Mouse (Mus musculus) T-helper 17 cell (primary cell): Measurements from ENCODE around the gene Top3b.
"Not testable (repeated sequence)": the region's sequence is repeated elsewhere in the genome, so short reads cannot be mapped to it uniquely, and the experiment has no call there.

Experiments used
- in situ Hi-C, 2 experiments: fragments of 300-600 bp; cut with MboI, MseI; formaldehyde crosslinking; loops; 1 replicate in 1 of 2; 2 replicates in 1 of 2; pipeline ENCODE4 v1.15.1; 2025; ENCODE audit warnings: high pct_unique_total_duplicates in 2 of 2

The Top3b gene

GRCm38 (mm10) chr16:16896382-16897055, 26.0 kb downstream of the Top3b start, which contains the start of gene Ppm1f:
Gene Ppm1f (plus strand): TSS chr16:16896469.
- in situ Hi-C loops = loop anchor here in 1 of 2 experiments (10.0 kb wide), 1 partner anchor 308 kb away; the partner anchor contains the start of genes Rimbp3 and Ube2l3

- in situ Hi-C loops = loop anchor here in 1 of 2 experiments (10.0 kb wide), 1 partner anchor 308 kb away; the partner anchor contains the start of genes Rimbp3 and Ube2l3
Measured at GRCm38 (mm10) chr16:16897056-16897584, 26.6 kb downstream of the Top3b start.

GRCm38 (mm10) chr16:16902329-16902728, 31.8 kb downstream of the Top3b start:
- in situ Hi-C loops = no loop called here

GRCm38 (mm10) chr16:16903188-16903587, 32.7 kb downstream of the Top3b start:
- in situ Hi-C loops = no loop called here

DNA sequence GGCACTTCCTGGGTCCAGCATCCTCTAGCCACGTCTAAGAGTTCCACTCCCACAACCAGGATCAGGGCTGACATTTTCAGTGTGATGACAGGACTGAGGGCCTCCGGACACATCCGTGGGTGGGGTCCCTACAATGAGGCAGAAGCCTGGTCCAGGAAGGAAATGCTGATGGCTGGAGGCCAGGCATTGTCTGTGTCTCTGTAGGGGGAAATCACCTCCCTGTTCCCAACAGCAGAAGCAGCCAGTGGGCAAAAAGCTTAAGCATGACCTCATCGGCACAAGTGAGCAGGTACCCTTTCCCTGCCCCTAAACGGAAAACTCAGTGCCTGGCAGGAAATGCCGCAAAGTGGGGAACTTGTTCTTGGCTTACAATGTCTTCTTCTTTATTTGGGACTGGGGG, 37.3 kb downstream of the Top3b start:
- in situ Hi-C loops = loop anchor here in 1 of 2 experiments (5.0 kb wide), 2 partner anchors 45 to 325 kb away; partner anchors contain the start of gene Igll1

GRCm38 (mm10) chr16:16911641-16912597, 41.4 kb downstream of the Top3b start:
- in situ Hi-C loops = no loop called here

DNA sequence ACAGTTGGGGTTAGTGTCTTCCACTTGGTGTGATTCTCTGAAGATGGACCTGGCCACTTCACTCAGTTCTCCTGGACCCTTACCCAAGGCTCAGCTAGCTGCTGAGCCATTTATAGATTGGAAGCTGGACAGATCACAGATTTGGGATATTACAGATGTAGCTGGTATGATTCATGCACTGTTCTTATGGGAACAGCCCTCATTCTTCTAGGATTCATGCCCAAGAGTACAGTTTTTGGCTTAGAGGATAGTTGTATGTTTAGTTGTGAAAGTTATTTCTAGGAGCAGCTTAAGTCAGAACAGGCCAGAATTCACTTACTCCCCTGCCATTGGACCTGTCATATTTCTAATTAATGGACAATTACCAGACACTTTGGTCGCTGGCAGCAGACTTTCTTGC, 42.9 kb downstream of the Top3b start:
- in situ Hi-C loops = no loop called here

DNA sequence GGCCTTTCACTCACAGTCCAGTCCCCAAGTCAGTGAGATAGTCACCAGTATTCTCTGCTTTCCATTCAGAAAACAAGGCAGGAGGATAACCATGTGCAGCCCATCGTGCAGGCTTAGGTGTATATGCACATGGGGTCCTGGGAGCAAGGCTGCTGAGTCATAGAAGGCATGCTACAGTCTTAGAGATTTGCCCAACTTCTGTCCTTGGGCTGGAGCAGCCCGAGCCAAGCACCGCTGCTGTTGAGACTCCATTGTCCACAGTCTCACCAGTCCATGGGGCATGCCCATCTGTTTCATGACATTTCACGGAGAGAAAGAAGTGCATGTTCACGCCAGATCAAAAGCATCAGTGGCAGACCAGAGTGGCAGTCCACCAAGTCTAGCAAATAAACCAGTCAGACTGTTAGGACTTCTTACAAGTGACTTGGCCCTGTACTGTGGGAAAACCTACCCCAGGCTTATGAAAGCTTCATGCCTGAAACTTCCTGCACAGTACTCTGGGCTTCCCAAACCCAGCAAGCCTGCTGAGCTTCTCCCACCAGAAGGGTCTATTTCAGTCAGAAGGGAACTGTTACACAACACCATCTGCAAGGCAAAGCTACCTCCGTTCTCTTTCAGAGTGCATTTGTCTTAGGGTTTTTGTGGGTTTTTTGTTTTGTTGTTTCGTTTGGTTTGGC, 48.0 kb downstream of the Top3b start:
- in situ Hi-C loops = no loop called here

DNA sequence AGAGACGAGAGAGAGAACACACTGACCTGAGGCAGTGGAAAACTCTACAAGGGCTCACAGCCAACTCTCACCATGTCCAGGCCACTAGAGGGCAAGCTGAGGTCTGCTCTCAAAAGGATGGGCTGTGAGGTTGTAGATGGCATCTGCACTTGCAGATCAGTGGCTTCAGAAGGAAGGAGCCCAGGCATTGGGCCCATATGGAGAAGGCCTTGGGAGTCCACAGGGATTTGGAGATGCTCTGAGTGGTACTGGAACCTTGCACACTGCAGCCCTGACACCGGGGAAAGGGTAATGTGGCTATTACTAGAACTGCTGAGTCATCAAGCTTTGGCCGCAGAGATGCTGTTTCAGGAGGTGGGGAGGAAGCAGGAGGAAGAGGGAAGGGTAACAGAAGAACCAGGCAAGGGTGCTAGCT, 50.5 kb downstream of the Top3b start:
- in situ Hi-C loops = loop anchor here in 1 of 2 experiments (5.0 kb wide), 1 partner anchor 41 kb away; no protein-coding TSS in a partner anchor

DNA sequence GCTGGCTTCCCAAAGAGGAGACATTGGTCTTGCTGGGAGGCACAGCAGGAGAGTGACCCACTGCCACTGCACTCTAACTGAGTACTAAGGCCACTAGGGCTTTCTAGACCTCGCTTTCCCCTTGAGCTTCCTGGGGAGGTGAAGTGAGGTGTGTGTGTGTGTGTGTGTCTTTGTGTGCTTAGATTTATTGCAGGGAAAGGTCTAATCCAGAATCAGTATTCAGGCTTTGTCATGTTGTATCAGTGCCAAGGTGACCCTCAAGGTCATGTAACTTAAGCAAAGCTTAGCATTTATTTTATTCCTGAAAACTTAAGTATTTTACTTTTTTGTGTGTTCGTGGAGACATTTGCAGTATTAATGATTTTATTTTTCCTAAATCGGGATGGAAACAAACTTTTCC, 53.9 kb downstream of the Top3b start:
- in situ Hi-C loops = loop anchor here in 1 of 2 experiments (5.0 kb wide), 1 partner anchor 38 kb away; no protein-coding TSS in a partner anchor

DNA sequence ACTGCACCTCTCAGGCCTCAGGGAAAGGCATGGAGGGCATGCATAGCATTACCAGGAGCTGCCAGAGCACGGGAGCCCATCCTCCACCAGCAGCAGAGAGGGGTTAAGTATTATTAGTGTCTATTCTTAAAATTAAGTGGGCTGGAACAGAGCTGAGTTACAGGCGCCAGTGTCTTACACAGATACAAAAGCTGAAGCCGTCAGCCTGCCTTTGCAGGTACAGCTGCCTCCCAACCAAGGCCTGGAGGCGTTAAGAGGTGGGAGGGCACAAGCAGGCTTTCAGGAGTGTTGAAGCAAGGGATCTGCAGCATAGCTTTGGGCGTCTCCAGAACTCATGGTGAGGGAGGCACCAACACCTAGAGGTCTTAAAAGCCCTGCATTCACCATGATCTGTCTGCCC, 56.0 kb downstream of the Top3b start:
- in situ Hi-C loops = no loop called here

DNA sequence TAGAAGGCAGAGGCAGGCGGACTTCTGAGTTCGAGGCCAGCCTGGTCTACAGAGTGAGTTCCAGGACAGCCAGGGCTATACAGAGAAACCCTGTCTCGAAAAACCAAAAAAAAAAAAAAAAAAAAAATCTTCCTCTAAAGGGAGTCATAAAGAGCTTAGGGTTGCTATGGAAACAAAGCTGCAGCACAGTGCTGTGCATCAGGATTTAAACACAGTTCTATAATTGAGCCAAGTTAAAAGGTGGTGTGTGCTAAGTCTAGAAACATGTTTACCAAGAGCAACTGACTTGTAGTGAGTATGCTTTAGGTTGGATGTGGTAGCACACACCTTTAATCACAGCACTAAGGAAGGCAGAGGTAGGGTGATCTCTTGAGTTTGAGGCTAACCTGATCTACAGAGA, 58.4 kb downstream of the Top3b start:
- in situ Hi-C loops = not testable (repeated sequence)

DNA sequence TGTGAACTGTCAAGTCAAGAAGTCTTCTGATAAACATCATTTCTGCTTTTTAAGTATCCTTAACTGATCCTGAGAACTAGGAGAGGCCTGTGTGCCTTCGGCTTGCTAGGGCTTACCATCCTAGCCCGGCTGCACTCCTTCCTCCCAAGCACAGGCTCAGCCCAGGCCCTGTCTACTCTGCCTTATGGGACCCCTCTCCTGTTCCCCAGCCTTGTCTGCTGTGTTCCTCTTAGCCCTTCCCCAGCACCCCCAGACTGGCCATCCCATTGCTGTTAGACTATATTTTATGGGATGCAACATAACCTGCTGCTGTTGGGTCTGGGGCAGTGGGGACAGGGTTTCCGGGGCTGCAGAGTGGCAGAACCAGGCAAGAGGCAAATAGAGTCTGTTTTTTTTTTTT, 59.8 kb downstream of the Top3b start:
- in situ Hi-C loops = loop anchor here in 1 of 2 experiments (5.0 kb wide), 1 partner anchor 348 kb away; no protein-coding TSS in a partner anchor

- in situ Hi-C loops = loop anchor here in 1 of 2 experiments (5.0 kb wide), 1 partner anchor 349 kb away; no protein-coding TSS in a partner anchor
Measured at GRCm38 (mm10) chr16:16930810-16931296, 60.3 kb downstream of the Top3b start.

- in situ Hi-C loops = no loop called here
Measured at GRCm38 (mm10) chr16:16939543-16939942, 69.0 kb downstream of the Top3b start.

- in situ Hi-C loops = no loop called here
Measured at GRCm38 (mm10) chr16:16941078-16941477, 70.5 kb downstream of the Top3b start.
